Mouse (Mus musculus) CH12F3 (cell line): Measurements from ENCODE around the gene Bcl2.

Experiments used
- in situ Hi-C: fragments of 300-500 bp; cut with MboI; formaldehyde crosslinking; loops from 2 replicates; pipeline ENCODE4 v1.14.3; 2020; ENCODE audit warnings: low sequenced_read_pairs

The Bcl2 gene

GRCm38 (mm10) chr1:106629931-106630682 is 84.0 kb downstream of the Bcl2 start:
- in situ Hi-C loops, result no loop called here

GRCm38 (mm10) chr1:106629470-106629830 is 84.6 kb downstream of the Bcl2 start:
- in situ Hi-C loops, result no loop called here

GRCm38 (mm10) chr1:106628718-106629469 is 85.2 kb downstream of the Bcl2 start:
- in situ Hi-C loops, result no loop called here

GRCm38 (mm10) chr1:106628279-106628678 is 85.8 kb downstream of the Bcl2 start:
- in situ Hi-C loops, result no loop called here

GRCm38 (mm10) chr1:106627241-106627640 is 86.8 kb downstream of the Bcl2 start:
- in situ Hi-C loops, result no loop called here

GRCm38 (mm10) chr1:106620174-106620931 is 93.7 kb downstream of the Bcl2 start:
- in situ Hi-C loops, result no loop called here

GRCm38 (mm10) chr1:106618814-106619213 is 95.3 kb downstream of the Bcl2 start:
- in situ Hi-C loops, result no loop called here

GRCm38 (mm10) chr1:106616955-106617354 is 97.1 kb downstream of the Bcl2 start:
- in situ Hi-C loops, result no loop called here

- in situ Hi-C loops, result no loop called here
These were observed 100.7 kb downstream of the Bcl2 start for GRCm38 (mm10) chr1:106613371-106613770.

- in situ Hi-C loops, result no loop called here
These were observed 101.7 kb downstream of the Bcl2 start for GRCm38 (mm10) chr1:106612166-106613031.

- in situ Hi-C loops, result no loop called here
These were observed 102.8 kb downstream of the Bcl2 start for GRCm38 (mm10) chr1:106611246-106611645.

- in situ Hi-C loops, result no loop called here
These were observed 105.8 kb downstream of the Bcl2 start for GRCm38 (mm10) chr1:106608098-106608778.

GRCm38 (mm10) chr1:106606951-106607350 is 107.1 kb downstream of the Bcl2 start:
- in situ Hi-C loops, result no loop called here

GRCm38 (mm10) chr1:106603406-106603805 is 110.7 kb downstream of the Bcl2 start:
- in situ Hi-C loops, result no loop called here

GRCm38 (mm10) chr1:106602941-106603340 is 111.1 kb downstream of the Bcl2 start:
- in situ Hi-C loops, result no loop called here

GRCm38 (mm10) chr1:106602536-106602935 is 111.5 kb downstream of the Bcl2 start:
- in situ Hi-C loops, result no loop called here

GRCm38 (mm10) chr1:106601247-106601646 is 112.8 kb downstream of the Bcl2 start:
- in situ Hi-C loops, result no loop called here

GRCm38 (mm10) chr1:106600841-106601240 is 113.2 kb downstream of the Bcl2 start:
- in situ Hi-C loops, result no loop called here

GRCm38 (mm10) chr1:106598292-106598583 is 115.8 kb downstream of the Bcl2 start:
- in situ Hi-C loops, result no loop called here

GRCm38 (mm10) chr1:106597575-106598291 is 116.3 kb downstream of the Bcl2 start:
- in situ Hi-C loops, result no loop called here
